Mouse (Mus musculus): ENCODE data around the gene Clp1.

Clp1 gene

DNA sequence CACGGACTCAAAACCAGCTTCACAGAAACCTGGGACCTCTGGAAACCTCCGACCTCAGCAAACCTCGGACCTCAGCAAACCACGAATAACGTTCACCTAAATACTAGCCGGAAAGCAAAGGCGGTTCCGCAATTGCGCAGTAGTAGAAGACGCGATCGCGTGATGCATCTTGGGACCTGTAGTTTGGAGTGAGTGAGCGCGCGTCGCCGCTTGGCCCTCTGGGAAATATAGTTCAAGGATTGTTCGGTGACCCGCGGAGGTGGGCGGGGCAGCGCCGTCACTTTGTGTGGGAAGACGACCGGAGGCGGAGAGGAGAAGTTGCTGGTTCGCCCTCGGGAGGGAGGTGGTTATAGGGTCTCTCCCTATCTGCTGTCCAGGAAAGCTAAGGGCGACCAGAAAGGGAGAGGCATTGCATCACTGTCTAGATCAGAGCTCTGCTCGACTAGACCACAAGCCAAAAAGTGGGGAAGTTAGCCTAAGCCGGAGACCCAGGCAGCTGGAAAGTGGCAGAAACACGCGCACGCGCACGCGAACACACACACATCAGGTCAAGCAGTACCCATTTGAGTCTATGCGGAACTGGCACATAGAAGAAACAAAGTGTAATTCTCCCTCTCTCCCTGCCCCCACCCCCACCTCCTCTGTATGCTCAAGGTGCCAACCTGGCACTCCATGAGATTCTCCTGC lies at the start of gene Clp1:
Clp1 (minus strand) TSS at position 179 of the 687 bp plus-strand sequence.
- peak; percentile 96 to 98 for DNase-seq

DNA sequence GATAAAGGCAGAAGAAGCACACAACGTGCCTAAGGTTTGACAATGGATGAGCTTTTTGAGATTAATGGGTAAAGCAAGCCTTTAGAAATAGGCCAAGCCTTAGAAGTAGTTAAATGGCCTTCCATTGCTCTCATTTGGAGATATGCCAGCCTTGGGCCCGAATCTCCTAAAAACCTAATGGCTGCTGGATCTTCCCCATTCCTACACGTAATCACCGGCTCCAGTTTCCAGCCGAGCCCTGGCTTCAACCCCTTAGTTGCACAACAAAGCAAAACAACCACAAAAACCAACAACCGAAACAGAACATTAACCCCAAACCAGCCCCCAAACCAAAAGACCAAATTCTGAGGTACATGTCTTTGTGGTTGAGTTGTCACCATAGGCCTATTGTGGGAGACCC lies 48.5 kb upstream of the Clp1 start:
- DNase-seq: peak; percentile 34 to 43

DNA sequence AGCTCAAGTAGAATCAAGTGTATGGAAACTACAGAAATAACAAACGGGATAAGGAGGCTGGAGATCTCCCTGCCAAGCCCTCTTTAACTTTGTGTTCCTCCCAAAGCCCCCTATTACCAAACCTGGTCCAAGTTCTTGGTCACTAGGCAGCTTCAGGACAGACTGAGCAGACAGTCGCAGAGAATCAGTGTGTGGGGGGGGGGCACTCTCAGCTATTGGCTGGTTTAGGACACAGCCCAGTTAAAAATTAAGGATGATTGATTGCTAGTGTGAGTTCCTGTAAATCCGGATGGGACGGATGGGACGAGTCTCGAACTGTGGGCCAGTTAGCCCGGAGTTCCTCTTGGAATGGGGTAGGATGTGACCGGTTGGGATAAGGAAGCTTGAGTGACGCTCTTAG lies 48.1 kb upstream of the Clp1 start, which contains the start of gene Serping1:
Serping1 (minus strand) TSS at position 204 of the 400 bp plus-strand sequence.
- DNase-seq: peak; percentile 36 to 57

DNA sequence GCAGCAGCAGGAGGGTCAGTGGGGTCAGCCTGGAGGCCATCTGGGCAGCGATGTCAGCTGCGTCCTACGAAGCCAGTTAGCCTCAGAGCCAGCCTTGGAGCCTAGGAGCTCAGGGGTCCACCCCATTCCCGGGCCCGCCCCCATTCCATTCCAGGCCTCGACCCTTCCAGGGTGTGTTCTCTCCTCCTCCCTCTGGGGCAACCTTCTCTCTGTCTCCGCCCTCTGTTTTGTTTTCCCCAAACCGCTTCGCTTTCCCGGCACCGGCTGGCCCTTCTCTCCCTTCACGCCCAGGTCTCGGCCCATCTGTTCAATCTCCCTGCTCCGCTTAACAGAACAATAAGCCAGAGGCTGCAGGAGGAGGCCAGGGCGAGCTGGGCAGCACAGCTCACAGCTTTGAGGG lies 47.6 kb upstream of the Clp1 start:
- DNase-seq: peak; percentile 84 to 87

DNA sequence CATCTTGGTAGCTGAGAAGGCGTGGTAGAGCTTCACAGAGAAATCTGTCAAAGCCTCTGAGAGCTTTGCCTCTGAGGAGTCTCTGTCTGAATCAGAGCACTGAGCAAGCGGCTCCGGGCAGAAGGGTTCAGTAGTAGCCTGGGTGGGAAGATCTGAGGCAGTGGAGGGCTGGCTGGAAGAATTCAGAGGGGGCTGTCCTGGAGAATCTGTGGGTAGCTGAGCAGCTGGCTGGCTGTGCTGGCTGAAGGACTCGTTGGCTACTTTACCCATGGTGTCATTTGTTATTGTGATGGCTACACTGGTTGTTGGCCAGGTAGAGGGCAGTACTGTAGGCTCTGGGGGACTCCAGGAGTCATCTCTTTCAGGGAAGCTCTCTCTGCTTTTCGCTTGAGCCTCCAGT lies 46.0 kb upstream of the Clp1 start:
- peak; percentile 38 to 41 for DNase-seq

DNA sequence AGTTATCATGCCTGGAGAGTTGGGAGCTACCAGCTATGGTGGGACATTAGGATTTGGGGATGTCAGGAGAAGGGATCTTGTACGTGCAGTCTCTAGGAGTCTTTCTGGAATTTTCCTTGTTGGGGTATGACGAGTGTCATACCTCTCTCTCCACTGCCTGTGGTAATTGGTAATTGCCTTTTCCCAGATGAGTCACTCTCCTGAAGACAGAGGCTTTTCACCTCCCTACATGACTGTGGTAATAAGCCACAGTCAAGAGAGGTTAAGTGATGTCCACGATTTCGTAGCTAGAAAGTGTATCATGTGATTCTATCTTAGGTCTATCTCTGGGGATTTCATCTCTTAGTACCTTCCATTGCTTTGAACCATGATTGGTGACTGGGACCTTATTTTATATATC lies 45.3 kb upstream of the Clp1 start:
- DNase-seq: no peak

DNA sequence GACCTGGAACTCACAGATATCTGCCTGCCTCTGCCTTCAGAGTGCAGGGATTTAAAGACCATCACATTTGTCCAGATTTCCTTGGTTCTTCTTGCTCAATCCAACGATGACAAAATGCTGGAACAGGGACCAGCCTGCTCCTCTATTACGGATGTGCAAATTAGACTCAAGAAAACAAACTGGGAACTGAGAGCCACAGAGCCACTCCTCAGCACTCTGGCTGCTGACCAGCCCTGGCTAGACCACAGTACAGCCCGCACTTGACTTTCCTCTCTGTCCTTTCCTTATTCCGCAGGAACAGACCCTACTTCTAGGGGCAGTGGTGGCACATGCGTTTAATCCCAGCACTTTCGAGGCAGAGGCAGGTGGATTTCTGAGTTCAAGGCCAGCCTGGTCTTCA lies 43.4 kb upstream of the Clp1 start:
- DNase-seq: no peak

DNA sequence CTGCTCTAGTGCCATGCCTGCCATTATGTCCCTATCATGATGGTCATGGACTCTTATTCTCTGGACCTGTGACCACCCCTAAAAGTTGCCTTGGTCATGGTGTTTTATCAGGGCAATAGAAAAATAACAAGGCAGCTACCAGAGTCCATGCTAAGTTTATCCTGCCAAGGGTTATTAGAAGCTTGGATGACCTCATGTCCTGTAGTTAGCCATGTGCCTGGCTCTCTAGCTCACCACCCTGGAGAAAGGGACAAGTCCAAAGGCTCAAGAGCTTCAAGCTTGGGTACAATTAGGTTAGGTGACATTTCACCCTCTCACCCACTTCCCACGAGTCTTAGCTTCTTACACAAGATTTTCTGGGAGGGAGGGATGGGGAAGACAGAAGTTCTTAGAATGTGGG lies 35.7 kb upstream of the Clp1 start:
- no peak for DNase-seq

DNA sequence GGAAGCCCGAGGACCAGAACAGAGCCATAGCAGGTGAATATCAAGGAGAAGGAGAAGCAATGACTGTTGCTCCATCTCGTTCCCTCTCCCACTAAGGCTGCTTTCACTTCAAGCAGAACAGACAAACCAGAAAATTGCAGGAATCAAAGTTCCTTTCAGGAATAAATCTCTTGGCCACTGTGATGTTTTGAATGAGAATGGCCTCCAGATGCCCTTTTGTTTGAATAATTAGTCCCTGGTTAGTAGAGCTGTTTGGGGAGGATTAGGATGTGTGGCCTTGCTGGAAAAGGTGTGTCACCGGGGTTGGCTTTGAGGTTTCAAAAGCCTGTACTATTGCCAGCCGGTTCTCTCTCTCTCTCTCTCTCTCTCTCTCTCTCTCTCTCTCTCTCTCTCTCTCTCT lies 35.1 kb upstream of the Clp1 start:
- no peak for DNase-seq

DNA sequence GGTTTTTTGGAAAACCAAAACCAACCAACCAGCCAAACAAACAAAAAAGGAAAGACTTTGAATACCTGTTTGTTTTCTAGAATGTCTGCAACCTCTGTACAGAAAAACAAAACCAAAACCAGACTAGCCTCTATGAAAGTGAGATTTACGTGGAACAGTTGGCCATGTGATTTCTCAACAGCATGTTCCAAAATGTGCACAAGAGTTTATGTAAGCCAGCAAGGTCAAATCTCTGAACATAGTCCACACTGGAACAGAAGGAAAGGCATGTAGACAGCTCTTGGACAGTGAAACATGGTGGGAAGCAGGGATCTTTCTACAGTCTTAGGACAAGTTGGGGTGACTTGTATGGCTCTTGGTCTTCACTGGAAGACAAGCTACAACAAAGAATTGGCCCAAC lies 34.7 kb upstream of the Clp1 start:
- no peak for DNase-seq

DNA sequence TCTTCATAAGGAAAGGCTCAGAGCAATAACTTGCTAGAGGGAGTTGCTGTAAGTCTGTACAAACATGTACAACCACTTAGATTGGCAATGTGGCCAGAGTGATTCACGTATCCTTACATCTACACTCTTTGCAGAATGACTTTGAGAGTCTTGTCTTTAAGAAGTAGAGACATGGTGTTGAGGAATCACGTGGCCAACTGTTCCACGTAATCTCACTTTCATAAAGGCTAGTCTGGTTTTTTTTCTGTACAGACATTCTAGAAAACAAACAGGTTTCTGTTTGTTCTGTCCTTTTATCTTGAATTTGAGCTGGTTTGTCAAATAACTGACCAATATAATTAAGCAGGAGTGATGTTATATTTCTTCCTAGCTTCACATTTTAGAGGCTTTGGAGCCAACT lies 34.2 kb upstream of the Clp1 start:
- DNase-seq: no peak

DNA sequence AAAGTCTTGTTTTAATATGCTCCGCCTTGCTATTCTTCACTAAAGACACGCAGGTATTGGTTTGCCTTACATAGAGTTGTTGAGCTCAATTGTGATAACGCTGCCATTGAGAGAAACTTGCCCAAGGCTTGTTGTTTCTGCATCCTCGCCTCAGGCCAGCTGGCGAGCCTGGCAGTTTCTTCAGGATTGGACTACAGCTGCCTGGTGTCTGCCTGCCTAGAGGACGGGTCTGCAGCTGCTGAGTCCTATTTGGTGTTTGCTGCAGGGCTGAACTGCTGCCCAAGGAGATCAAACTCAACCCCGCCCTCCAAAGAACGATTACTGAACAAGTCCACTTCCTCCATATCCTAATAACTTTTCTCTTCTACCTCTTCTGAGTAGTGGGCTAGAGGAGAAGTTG lies 33.6 kb upstream of the Clp1 start:
- peak in 1 of 2 experiments; percentile 7 for DNase-seq

DNA sequence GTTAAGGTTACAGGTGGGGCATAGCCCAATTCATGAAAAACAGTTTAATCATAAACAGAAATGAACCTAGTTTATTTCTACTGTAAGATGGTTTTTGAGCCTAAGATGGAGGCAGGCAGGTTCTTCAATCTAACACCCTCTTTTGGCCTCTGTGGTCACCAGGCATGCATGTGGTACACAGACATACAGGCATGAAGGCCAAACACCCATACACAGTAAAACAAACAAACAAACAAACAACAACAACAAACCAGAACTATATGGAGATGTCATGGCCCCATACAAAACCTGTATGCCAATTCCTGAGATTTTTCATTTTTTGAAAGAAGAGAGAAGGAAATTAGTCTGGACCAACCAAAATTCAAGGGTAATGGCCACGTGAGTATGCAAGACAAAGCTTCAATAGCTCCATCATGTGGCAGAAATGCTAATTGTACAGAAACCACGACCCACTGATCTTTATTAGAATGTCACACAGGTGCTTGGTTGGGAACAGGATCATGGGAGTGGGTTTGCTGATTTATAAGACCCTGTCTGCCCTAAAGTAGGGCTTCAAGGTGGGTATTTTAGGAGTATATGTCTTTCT lies 31.5 kb upstream of the Clp1 start:
- DNase-seq: peak; percentile 72 to 86

DNA sequence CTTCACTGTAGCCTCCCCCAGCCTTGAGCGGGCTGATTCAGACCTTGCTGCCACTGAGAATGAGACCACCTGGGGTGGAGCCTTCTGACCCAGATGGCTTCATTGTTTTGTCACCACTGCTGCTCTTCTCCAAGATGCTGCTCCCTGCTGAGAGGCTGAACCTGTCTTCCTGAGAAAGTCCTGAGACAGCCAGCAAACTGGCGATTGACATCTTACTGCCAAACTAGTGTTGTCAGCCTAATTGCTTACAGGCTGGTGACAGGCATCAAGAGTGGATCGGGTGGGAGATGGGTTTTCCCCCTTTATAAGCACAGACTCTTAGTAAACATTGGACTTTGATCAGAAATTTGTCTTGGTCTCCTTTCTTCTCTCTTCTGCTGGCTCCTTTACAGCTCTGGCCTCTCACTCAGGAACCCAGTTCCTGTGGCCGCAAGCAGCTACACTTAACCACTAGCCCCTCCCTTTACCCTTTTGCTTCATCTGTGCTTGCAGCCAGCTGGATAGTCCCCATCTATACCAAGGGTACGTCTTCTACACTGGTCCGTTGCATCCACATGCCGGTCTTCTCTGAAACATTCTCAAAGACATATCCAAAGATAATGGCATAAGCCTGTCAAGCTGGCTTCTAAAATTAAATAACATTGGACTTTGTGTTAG lies 30.0 kb upstream of the Clp1 start:
- DNase-seq: peak in 1 of 2 experiments; percentile 4

DNA sequence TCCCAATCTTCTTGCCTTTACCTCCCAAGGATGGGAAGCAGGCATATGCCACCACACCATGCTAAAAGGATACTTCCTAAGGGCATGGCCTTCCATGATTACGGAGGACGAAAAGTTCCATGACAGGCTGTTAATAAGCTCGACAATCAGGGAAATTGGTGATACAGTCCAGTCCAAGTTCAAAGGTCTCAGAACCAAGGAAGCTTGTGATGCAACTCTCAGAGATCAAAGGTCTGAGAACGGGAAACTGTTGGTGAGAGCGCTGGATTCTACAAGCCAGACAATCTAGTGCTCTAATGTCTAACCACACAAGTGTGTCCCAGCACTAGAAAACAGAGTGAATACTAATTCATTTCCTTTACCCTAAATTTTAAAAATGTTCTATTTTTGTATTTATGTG lies 29.1 kb upstream of the Clp1 start:
- no peak for DNase-seq

DNA sequence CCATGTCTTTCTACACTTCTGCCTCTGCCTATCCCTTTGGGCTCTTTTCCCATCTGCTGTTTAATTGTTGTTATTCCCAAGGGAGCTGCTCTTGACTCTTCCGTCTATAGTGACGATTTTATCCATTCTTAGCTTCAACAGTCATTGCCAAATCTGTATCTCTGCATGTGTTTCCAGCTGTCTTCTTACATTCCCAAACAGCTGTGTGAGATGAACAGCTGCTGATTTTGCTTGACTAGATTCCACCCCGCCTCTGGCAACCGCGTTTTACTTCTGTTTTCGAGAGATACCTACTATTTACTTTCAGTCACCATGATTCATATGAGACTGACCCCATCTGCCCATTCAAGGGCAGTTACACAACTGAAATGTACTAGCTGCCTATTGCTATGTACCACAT lies 23.0 kb upstream of the Clp1 start:
- DNase-seq: no peak

DNA sequence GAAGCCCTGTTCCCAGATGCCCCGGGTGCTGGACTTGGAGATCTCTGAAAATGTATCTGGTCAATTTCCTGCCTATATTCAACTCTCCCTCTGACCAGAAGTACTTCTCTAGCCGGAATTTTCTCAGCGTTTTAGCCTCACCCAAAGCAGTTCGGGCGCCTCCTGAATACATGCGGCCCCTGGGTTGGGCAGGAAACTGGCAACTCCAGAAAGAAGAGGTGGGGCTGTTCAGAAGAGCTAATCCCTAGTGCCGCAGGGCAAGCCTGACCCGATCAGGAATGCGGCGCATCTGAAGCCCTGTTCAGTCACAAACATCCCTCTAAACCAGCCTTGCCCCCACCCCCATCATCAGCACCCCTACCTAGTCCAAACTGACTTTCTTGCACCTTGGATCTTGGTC lies 17.0 kb upstream of the Clp1 start:
- peak in 1 of 2 experiments; percentile 56 for DNase-seq

DNA sequence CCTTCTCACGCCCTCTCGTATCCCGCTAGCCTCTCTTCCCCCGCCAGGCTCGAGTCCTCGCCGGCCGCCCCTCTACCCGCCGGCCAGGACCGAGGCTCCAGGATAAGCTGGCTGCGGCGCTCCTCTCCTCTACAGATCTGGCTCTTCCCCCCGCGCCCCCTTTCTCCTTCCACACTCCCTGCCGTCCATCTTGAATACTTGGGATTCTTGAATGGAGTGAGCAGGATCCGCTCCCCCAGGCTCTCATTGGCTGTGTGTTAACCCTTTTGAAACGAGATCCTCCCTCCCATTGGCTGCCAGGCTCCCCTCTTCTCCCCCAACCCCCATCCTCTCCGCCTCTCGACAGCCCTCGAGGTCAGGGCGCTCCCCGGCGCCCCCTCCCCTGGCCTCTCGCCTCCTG lies 16.4 kb upstream of the Clp1 start, which contains the start of gene Gm19426:
Gm19426 (minus strand) TSS at position 95 of the 400 bp plus-strand sequence.
- DNase-seq: peak; percentile 93 to 95

DNA sequence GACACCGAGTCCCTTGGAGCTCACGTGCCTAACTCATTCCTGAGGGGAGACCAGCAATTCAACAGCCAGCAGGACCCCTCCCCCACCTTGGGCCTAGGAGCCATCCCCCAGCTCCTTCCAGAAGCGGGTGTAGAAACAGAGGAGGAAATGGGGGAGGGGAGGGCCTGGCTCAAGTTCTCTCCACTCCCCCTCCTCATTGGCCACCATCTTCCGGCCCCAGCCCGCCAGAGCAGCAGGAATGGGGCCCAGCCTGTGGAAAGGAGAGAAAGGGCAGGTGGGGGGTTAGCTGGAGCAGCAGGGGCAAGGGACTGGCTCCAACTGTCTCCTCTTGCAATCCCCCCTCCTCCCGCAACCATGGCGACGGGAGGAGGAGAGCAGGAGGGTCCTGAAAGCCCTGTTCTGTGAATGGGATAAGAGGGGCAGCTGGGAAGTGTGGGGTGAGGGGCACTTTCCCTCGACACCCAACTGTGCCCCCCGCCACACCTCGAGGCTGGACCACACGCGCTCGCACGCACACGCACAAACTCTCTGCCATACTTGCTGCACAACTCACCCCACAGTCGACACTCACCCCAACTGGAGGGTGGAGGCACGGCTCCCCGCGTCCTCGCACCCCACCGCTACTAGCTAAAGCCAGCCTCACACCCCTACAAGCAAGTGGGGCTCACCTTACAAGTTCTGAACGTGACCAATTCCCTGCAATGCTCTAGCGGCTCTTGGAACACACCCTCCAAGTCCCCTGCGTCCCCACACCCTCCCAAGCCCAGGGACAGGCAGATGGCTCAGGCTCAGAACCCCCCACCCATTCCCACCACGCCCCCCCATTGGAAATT lies 15.5 kb upstream of the Clp1 start:
- DNase-seq: peak; percentile 86 to 92

DNA sequence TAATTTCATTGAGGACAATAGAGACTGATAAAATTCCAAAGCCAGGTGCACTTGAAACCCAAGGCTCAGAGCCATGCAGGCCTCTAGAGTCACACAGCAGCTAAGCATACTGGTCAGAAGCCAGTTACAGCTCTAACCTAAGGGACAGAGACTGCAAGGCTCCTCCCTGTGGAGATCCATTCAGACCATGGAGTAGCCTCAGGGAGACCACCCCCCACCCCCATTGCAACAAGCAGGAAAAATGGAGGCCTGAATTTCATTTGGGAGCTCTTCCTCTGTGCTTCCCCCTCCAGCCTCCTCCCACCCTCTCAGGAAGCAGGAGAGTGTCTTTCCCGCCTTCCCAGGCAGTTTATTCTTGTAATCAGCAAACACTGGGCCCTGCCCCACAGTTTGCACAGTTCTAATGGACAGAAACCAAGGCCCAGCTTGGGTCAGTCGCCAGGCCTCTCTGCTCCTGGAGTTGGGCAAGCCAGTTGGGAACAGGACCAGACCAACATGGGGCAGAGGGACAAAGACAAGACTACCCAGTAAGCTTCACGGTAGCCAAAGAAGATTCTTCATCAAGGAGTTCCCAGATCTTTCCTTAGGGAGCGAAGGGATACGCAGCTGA lies 14.8 kb upstream of the Clp1 start:
- peak in 1 of 2 experiments; percentile 70 for DNase-seq

DNA sequence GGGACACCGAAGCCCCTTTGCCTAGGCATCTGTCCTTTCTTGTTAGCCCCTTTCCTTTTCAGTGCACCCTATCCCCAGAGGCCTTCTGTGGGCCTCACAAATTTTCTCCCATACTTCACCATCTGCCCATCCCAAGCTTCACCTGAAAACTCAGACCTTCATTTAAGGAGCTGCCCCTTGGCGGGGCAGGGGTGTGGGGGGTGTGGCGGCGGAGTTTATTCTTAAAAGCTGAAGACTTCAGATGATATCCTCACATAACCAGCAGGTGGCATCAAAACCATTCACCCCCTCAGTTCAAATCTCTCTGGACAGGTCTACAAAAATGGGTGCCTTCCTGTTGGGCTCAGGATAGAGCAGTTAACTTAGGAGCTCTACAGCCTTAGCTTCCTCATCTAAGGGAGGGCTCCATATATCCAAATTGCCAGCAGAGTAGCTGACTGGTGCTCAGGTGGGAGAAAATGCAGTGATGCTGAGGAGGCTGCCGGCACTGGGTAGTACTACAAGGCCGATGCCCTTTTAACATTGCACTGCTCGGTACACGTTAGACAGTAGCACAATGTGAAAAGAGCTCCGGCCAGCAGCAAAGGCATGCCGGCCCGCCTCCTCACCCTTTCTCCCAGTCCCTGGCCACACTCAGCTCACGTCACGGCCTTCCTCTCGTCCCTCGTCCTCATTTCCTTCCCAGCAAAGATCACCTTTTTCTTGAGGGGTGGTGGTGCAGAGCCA lies 13.6 kb upstream of the Clp1 start:
- DNase-seq: peak in 1 of 2 experiments; percentile 54
